Mouse (Mus musculus) brain, embryonic 14.5 days (tissue): ENCODE results near the gene Vash2.

Experiments
- CTCF ChIP-seq: fragments of 200-500 bp; IDR thresholded peaks from 2 replicates; pipeline ENCODE4 v1.5.1; 2012; ENCODE audit warnings: inconsistent platforms, mild to moderate bottlenecking, moderate library complexity, borderline replicate concordance; ENCODE audit not compliant: insufficient read depth, insufficient read length; ENCODE audit errors: extremely low read depth
- POLR2A ChIP-seq: fragments of 200-500 bp; IDR thresholded peaks from 2 replicates; pipeline ENCODE4 v1.6.1; 2012; ENCODE audit warnings: mild to moderate bottlenecking, inconsistent platforms, borderline replicate concordance; ENCODE audit not compliant: poor library complexity, insufficient read depth, insufficient read length, severe bottlenecking; ENCODE audit errors: extremely low read depth

DNA sequence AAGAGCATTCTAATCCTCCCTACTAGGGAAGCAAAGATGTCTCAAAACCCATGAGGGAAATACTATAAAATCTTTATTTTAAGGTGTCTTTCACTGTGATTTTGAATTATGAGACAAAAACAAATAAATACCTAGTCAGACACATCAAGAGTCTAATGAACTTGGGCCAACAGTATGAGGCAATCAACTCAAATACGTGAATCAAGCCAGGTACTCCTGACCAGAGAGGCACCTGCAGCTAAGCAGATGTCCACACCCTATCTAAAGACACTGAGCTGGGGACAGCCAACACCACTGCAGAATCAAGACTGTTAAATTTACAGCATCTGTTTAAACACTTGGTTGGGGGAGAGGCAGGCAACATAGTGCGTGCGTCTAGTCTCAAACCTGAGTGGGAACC, 75.0 kb downstream of the Vash2 start:
- TF ChIP-seq POLR2A (no peak), CTCF (no peak)
